ENCODE assay signal across 8 mouse cellular contexts in genomic region chr1:66815941-66816777, GRCm38 (mm10). TPM values are rescaled to one million over a fixed set of nuclear protein-coding genes. Genes with fewer than 3 reads are reported as not detected.
DNase-seq lines count a peak whose midpoint lies in the region; ATAC-seq and TF ChIP-seq lines count a peak whose summit lies in the region.

No protein-coding gene starts in this region.

- H3K4me3 ChIP-seq in intestine, embryonic 16.5 days (ENCODE audit: low read length) = peak overlapping the region; percentile 82
- H3K4me3 ChIP-seq in small intestine, adult 2 months (ENCODE audit: low read depth, low read length) = peak overlapping the region; percentile 83

- under 1% methylated on average over 39 of the region's 39 CpGs for WGBS in intestine, embryonic 16.5 days
- WGBS in small intestine, adult 2 months = 1% methylated on average over 39 of the region's 39 CpGs

- H3K4me2 ChIP-seq in intestine, embryonic 16.5 days (ENCODE audit: low read depth, low read length) = peak overlapping the region; percentile 71

- TF ChIP-seq POLR2A in small intestine, adult 2 months (IDR thresholded peaks at IDR 0.05; ENCODE audit: low read depth, low read length) = no peak

- TF ChIP-seq CTCF in small intestine, adult 2 months (IDR thresholded peaks at IDR 0.05; ENCODE audit: extremely low read depth, insufficient read length, insufficient replicate concordance, low read depth, low read length) = no peak

- H3K4me1 ChIP-seq in intestine, embryonic 16.5 days (ENCODE audit: control insufficient read depth, insufficient read depth, low read length) = no peaks in the 10 kb centered on the region; the same call in 1 of the 2 replicates
- no peaks in the 10 kb centered on the region for H3K4me1 ChIP-seq in small intestine, adult 2 months (ENCODE audit: control insufficient read depth, insufficient read depth, insufficient read length, low read length)

- ATAC-seq in intestine, embryonic 16.5 days = peak; percentile 34

- DNase-seq in urinary bladder, adult 18-20 months (ENCODE audit: low spot score in 2 of 2) = peak; percentile 35 to 55
- DNase-seq in urinary bladder, postnatal 10 days (ENCODE audit: low spot score) = no peak
- peak; percentile 52 for DNase-seq in embryo, embryonic 9.5 days (ENCODE audit: extremely low spot score)
- DNase-seq in gastrocnemius, postnatal 4 days (ENCODE audit: low spot score in 2 of 2) = peak; percentile 24 to 63
- DNase-seq in left cerebral cortex, postnatal 25 days (ENCODE audit: low spot score in 2 of 2) = peak; percentile 72 to 76
- peak; percentile 62 for DNase-seq in mesoderm, embryonic 11.5 days (ENCODE audit: low read depth, low spot score)

- intact Hi-C loops in left cerebral cortex, postnatal 25 days (cut with DNase I) = loop anchor here (5.0 kb wide), 1 partner anchor 114 kb away; the partner anchor contains the start of gene Rpe

- no peaks in the 10 kb centered on the region for H3K9me3 ChIP-seq in intestine, embryonic 16.5 days (ENCODE audit: control insufficient read depth, low read length)

- H3K27me3 ChIP-seq in intestine, embryonic 16.5 days (replicated peaks; ENCODE audit: control insufficient read depth, insufficient read depth, low read length) = no peaks in the 10 kb centered on the region
- H3K27me3 ChIP-seq in small intestine, adult 2 months (ENCODE audit: control insufficient read depth, insufficient read depth, low read length) = no peaks in the 10 kb centered on the region; the same call in 1 of the 2 replicates

- H3K9ac ChIP-seq in intestine, embryonic 16.5 days (ENCODE audit: low read depth, low read length) = peak overlapping the region; percentile 86

- H3K27ac ChIP-seq in intestine, embryonic 16.5 days (ENCODE audit: low read length) = peak overlapping the region; percentile 96
- peak overlapping the region; percentile 82 for H3K27ac ChIP-seq in small intestine, adult 2 months (ENCODE audit: insufficient read depth, low read depth, low read length)

- H3K36me3 ChIP-seq in intestine, embryonic 16.5 days (ENCODE audit: control insufficient read depth, insufficient read depth, low read length) = no peaks in the 10 kb centered on the region
- no peaks in the 10 kb centered on the region for H3K36me3 ChIP-seq in small intestine, adult 2 months (ENCODE audit: control insufficient read depth, insufficient read depth, low read length)

RNA-seq across cellular contexts. Expression of gene Kansl1l, which starts 1.2 kb away (rescaled TPM):
- 10 to 100 TPM; 21.1 to 25.2 TPM for total RNA-seq in gastrocnemius, postnatal 4 days (2021)
- polyA plus RNA-seq in intestine, embryonic 16.5 days (2015; fragmentation: Nextera tagmentation; extraction: Ambion mirVana) = 8.8 and 9.7 TPM in 2 replicates
- 10 to 100 TPM; 12.5 to 15.9 TPM for total RNA-seq in left cerebral cortex, postnatal 25 days (2021)
- polyA plus RNA-seq in small intestine, adult 2 months (2012; rRNA removed) = 0.36 and 0.43 TPM in 2 replicates

RNA-seq across cellular contexts. Expression of gene Acadl, which starts 46.9 kb away (rescaled TPM):
- 100 to 1,000 TPM; 436 to 457 TPM for total RNA-seq in gastrocnemius, postnatal 4 days (2021)
- 309 and 355 TPM in 2 replicates for polyA plus RNA-seq in intestine, embryonic 16.5 days (2015; fragmentation: Nextera tagmentation; extraction: Ambion mirVana)
- total RNA-seq in left cerebral cortex, postnatal 25 days (2021) = 10 to 100 TPM; 27.5 to 27.7 TPM
- 12.7 and 26.4 TPM in 2 replicates for polyA plus RNA-seq in small intestine, adult 2 months (2012; rRNA removed)

Comparison
In these comparisons a context has a peak if more than half of its experiments do, and no peak if none do; other contexts are left out.
1. RNA of gene Acadl, which starts 46.9 kb away (total RNA-seq): 436 to 457 TPM in gastrocnemius, postnatal 4 days; 27.5 to 27.7 TPM in left cerebral cortex, postnatal 25 days; every median in the first group is over 10 times any median in the second.